Mouse (Mus musculus): Measurements from ENCODE around the gene Tmcc3. TPM values are rescaled to one million over a fixed set of nuclear protein-coding genes. Genes with fewer than 3 reads are reported as not detected.

Gene Tmcc3
- polyA plus RNA-seq, 1 experiment from 2014 or later = 12.9 TPM

DNA sequence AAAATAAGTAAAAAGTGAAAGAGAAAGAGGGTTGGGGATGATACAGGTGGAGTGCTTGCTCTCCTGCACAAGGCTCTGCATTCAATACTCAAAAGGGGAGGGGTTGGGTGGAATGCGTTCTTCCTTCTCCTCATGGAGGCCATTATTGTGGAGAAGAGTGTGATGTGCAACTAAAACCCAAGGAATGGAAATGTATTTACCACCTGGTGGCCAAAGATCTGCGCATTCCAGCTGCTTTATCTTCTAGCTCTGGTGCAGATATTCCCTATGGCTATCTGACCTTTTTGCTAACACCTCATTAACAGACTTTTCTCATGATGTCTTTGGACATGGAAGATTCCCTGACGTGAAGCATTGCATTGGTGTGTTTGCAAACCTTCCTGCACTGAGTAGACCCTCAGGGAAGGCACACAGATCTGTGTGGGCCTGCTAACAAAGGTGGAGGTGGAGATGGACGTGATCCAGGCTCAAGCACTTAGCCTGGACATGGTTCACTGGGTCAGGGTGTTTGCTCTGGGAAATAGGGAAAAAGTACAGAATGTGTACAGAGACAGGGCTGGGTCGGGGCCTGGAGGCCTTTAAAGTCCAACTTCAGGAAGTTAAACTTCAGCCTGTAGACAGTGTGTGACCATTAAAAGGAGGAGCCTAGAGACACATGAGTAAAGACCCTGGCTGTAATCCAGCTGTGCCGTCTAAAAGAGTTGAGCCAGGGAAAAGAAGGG is 245.8 kb downstream of the Tmcc3 start:
- Histone ChIP-seq H3K9me3 (replicated peaks; ENCODE audit: control insufficient read depth, low read length) (no peaks in the 10 kb centered on the region), H3K27me3 (ENCODE audit: control insufficient read depth, insufficient read depth, low read length) (no peaks in the 10 kb centered on the region), H3K9ac (ENCODE audit: low read length) (no peak overlapping the region), H3K4me3 (replicated peaks; ENCODE audit: low read length) (no peak overlapping the region), H3K4me1 (ENCODE audit: control insufficient read depth, insufficient read depth, low read length) (peaks cover 8% of the 10 kb centered on the region), H3K4me2 (ENCODE audit: low read depth, low read length) (no peak overlapping the region), H3K27ac (ENCODE audit: low read length) (no peak overlapping the region), H3K36me3 (ENCODE audit: control insufficient read depth, insufficient read depth, low read length) (no peaks in the 10 kb centered on the region)
- 0 out of 2 replicates have a peak, but pooled peaks have one; percentile 38 for ATAC-seq (ENCODE audit: insufficient read depth, low FRiP score)
- WGBS = 64% methylated on average over 6 of the region's 6 CpGs

DNA sequence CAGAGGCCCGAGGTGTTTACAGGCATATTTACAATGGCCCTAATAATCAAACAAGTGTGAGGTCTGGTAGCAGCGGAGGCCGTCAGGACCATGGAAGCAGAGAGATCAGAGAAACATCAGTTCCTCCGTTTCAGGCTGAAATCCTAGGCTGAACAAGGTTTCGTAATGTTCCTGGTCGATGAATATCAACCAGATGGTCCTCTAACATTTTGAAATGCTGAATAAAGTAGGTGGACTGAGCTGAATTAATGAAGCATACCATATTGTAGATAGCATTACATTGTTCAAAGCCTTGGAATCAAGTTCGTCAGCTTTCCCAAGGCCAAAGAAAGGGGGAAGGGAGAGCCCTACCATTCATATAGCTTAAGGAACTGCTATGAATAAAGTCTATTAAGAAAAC is 247.1 kb downstream of the Tmcc3 start:
- Histone ChIP-seq H3K36me3 (ENCODE audit: control insufficient read depth, insufficient read depth, low read length) (no peaks in the 10 kb centered on the region), H3K27ac (ENCODE audit: low read length) (no peak overlapping the region), H3K9me3 (replicated peaks; ENCODE audit: control insufficient read depth, low read length) (no peaks in the 10 kb centered on the region), H3K4me2 (ENCODE audit: low read depth, low read length) (no peak overlapping the region), H3K4me3 (replicated peaks; ENCODE audit: low read length) (no peak overlapping the region), H3K27me3 (ENCODE audit: control insufficient read depth, insufficient read depth, low read length) (no peaks in the 10 kb centered on the region), H3K4me1 (ENCODE audit: control insufficient read depth, insufficient read depth, low read length) (peaks cover 8% of the 10 kb centered on the region), H3K9ac (ENCODE audit: low read length) (no peak overlapping the region)
- ATAC-seq (ENCODE audit: insufficient read depth, low FRiP score) = no peak
- 78% methylated on average over 7 of the region's 7 CpGs for WGBS

DNA sequence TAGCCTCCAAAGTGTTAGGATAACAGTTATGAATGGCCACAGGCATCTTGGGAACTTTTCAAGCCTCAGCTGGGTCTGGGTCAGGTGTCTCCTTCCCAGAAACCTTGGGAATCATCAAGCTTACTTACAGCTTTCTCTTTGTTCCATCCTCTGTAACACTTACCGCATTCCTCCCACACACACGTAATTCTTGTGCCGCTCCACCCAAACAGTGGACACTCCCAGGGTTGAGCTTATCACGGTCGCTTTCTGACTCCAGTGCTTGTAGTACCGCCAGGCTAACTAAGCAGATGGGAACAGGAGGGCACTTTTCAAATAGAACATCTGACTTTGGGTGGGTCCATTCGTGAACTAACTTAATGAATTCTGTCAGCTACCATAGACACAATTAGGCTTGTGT is 249.6 kb downstream of the Tmcc3 start:
- Histone ChIP-seq H3K36me3 (ENCODE audit: control insufficient read depth, insufficient read depth, low read length) (no peaks in the 10 kb centered on the region), H3K4me1 (ENCODE audit: control insufficient read depth, insufficient read depth, low read length) (peaks cover 11% of the 10 kb centered on the region), H3K9ac (ENCODE audit: low read length) (no peak overlapping the region), H3K27me3 (ENCODE audit: control insufficient read depth, insufficient read depth, low read length) (no peaks in the 10 kb centered on the region), H3K9me3 (replicated peaks; ENCODE audit: control insufficient read depth, low read length) (no peaks in the 10 kb centered on the region), H3K27ac (ENCODE audit: low read length) (no peak overlapping the region), H3K4me2 (ENCODE audit: low read depth, low read length) (no peak overlapping the region), H3K4me3 (replicated peaks; ENCODE audit: low read length) (no peak overlapping the region)
- WGBS = 46% methylated on average over 7 of the region's 7 CpGs
- ATAC-seq (ENCODE audit: insufficient read depth, low FRiP score) = peak; percentile 70; the same call in 1 of the 2 replicates

DNA sequence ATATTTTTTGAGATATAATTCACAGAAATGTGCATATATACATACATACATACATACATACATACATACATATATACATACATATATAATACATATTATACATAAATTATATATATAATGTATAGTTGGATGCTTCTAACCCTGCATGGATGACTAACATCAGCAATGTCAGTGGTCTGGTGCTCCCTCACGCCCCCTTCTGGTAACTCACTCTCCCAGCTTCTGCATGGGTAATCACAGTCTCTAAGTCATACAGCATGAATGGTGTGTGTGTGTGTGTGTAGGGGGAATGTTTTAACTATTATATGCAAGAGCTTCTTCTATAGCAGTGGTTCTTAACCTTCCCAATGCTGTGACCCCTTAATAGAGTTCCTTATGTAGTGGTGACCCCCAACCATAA is 250.4 kb downstream of the Tmcc3 start:
- WGBS = 26% methylated on average over 1 of the region's 1 CpGs

DNA sequence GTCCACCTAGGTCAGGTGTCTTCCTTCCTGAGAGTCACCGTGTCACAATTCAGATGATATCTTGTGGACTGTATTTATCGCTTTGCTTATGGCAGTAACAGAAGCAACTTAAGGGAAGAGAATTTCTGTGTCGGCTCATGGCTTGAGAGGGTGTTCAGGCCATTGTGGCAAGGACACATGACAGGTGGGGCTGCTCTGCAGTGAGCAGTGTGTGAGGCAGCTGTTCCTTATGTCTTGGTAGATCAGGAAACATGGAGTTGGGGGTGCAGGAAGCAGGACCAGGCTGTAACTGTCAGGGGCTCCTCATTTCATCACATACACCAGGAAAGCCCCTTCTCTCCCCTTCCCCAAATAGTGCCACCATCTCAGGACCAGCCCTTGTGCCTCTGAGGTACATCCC is 251.2 kb downstream of the Tmcc3 start:
- H3K9me3 ChIP-seq (replicated peaks; ENCODE audit: control insufficient read depth, low read length) = no peaks in the 10 kb centered on the region
- H3K4me1 ChIP-seq (ENCODE audit: control insufficient read depth, insufficient read depth, low read length) = peaks cover 5% of the 10 kb centered on the region; the same call in 1 of the 2 replicates
- H3K27me3 ChIP-seq (ENCODE audit: control insufficient read depth, insufficient read depth, low read length) = no peaks in the 10 kb centered on the region
- no peak for ATAC-seq (ENCODE audit: insufficient read depth, low FRiP score)
- no peak overlapping the region for H3K4me2 ChIP-seq (ENCODE audit: low read depth, low read length)
- no peak overlapping the region for H3K9ac ChIP-seq (ENCODE audit: low read length)
- H3K27ac ChIP-seq (ENCODE audit: low read length) = no peak overlapping the region
- H3K4me3 ChIP-seq (replicated peaks; ENCODE audit: low read length) = no peak overlapping the region
- 82% methylated on average over 3 of the region's 3 CpGs for WGBS
- H3K36me3 ChIP-seq (ENCODE audit: control insufficient read depth, insufficient read depth, low read length) = no peaks in the 10 kb centered on the region

More for the DNA sequence above, 250.4 kb downstream of the Tmcc3 start:
- Histone ChIP-seq H3K9ac (ENCODE audit: low read length) (no peak overlapping the region), H3K27ac (ENCODE audit: low read length) (no peak overlapping the region), H3K4me2 (ENCODE audit: low read depth, low read length) (no peak overlapping the region), H3K9me3 (replicated peaks; ENCODE audit: control insufficient read depth, low read length) (no peaks in the 10 kb centered on the region), H3K36me3 (ENCODE audit: control insufficient read depth, insufficient read depth, low read length) (no peaks in the 10 kb centered on the region), H3K27me3 (ENCODE audit: control insufficient read depth, insufficient read depth, low read length) (no peaks in the 10 kb centered on the region), H3K4me3 (replicated peaks; ENCODE audit: low read length) (no peak overlapping the region), H3K4me1 (ENCODE audit: control insufficient read depth, insufficient read depth, low read length) (peaks cover 11% of the 10 kb centered on the region)
- no peak for ATAC-seq (ENCODE audit: insufficient read depth, low FRiP score)

DNA sequence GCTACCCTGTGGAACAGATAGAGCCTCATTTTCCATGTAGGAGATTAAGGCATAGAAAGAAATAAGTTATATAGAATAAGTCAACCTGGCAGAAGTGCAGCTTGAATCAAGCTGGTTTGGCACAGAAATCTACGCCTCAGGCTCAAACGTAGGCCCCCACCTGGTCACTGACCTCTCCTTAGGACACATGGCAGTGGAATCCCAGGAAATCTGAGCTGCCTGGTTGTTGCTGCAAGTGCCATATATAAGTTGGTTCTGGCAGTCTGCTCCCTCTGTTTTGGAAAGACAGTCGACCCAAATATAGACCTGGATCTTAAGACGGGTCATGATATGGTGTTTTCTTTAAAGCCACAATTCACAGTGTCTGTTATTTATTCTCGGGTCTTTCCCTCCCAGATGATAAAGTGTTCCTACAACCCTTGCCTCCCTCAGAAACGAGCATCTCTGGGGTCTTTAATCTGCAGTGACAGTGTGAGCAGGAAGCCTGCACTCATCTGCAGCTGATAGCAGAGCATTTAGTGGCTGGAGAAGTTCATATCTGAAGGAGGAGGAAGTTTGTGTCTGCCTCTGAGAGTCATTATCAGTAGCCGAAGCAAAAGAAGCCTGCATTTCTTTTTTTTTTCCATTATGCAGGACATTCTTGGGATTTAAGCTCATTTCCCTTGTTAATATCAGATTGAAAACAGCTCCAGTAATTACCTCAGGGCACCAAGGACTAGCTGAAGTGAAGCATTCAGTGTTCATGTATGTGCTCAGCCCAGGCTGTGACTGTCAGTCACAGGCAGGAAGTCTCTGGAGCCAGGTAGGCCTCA is 253.9 kb downstream of the Tmcc3 start:
- ATAC-seq (ENCODE audit: insufficient read depth, low FRiP score) = no peak
- Histone ChIP-seq H3K27me3 (ENCODE audit: control insufficient read depth, insufficient read depth, low read length) (no peaks in the 10 kb centered on the region), H3K36me3 (ENCODE audit: control insufficient read depth, insufficient read depth, low read length) (no peaks in the 10 kb centered on the region), H3K4me1 (ENCODE audit: control insufficient read depth, insufficient read depth, low read length) (0 out of 2 replicates have a peak, but pooled peaks cover 2% of the 10 kb centered on the region), H3K27ac (ENCODE audit: low read length) (no peak overlapping the region), H3K4me3 (replicated peaks; ENCODE audit: low read length) (no peak overlapping the region), H3K9ac (ENCODE audit: low read length) (no peak overlapping the region), H3K9me3 (replicated peaks; ENCODE audit: control insufficient read depth, low read length) (no peaks in the 10 kb centered on the region), H3K4me2 (ENCODE audit: low read depth, low read length) (no peak overlapping the region)
- 35% methylated on average over 7 of the region's 7 CpGs for WGBS

DNA sequence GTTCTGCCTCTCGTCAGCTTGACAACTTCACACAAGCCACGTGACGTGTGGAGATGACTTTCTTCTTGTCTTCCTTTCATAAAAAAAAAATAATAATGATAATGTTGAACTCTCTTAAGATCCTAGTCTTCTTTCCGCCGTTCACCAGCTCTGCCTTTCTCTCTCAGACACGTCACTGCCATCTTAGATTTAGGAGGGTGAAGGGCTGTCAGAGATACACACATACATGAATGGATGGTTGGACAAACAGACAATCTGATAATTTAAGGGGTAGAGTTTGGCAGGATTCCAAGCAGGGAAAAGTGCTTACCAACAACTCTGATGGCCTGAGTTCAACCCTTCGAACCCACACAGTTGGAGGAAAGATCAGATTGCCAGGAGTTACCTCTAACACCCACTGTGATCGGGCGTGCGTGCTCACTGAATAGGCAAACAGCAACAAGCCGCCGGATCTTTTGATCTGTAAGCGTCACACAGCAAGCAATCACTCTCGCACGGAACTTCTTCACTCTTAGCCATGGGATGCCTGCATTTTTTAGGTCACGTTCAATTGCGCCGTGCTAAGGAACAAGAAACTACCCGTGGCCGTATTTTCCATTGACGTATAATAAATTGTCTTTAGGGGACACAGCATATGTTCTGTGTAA is 254.6 kb downstream of the Tmcc3 start:
- no peak overlapping the region for H3K27ac ChIP-seq (ENCODE audit: low read length)
- no peak overlapping the region for H3K4me3 ChIP-seq (replicated peaks; ENCODE audit: low read length)
- no peak overlapping the region for H3K4me2 ChIP-seq (ENCODE audit: low read depth, low read length)
- no peaks in the 10 kb centered on the region for H3K36me3 ChIP-seq (ENCODE audit: control insufficient read depth, insufficient read depth, low read length)
- 71% methylated on average over 21 of the region's 21 CpGs for WGBS
- 0 out of 2 replicates have a peak, but pooled peaks cover 2% of the 10 kb centered on the region for H3K4me1 ChIP-seq (ENCODE audit: control insufficient read depth, insufficient read depth, low read length)
- ATAC-seq (ENCODE audit: insufficient read depth, low FRiP score) = no peak
- H3K9me3 ChIP-seq (replicated peaks; ENCODE audit: control insufficient read depth, low read length) = no peaks in the 10 kb centered on the region
- H3K9ac ChIP-seq (ENCODE audit: low read length) = no peak overlapping the region
- no peaks in the 10 kb centered on the region for H3K27me3 ChIP-seq (ENCODE audit: control insufficient read depth, insufficient read depth, low read length)

DNA sequence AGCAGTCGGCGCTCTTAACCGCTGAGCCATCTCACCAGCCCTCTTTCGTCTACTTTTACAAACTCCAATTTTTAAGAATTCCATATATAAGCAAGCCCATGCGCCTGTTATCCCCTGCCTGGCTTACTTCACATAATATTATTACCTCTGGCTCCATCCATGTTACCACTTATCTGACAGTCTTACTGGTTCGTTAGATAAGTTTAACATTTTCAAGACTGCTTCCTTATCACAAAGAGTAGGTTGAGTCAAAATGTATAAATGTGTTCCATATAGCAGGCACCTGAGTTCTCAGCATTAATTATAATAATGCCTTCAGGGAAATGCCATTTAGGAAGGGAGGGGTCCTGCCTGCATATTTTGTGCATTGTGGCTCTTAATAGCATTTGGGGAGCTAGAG is 255.5 kb downstream of the Tmcc3 start:
- WGBS = 89% methylated on average over 6 of the region's 6 CpGs
- Histone ChIP-seq H3K36me3 (ENCODE audit: control insufficient read depth, insufficient read depth, low read length) (no peaks in the 10 kb centered on the region), H3K4me3 (replicated peaks; ENCODE audit: low read length) (no peak overlapping the region), H3K27ac (ENCODE audit: low read length) (no peak overlapping the region), H3K27me3 (ENCODE audit: control insufficient read depth, insufficient read depth, low read length) (no peaks in the 10 kb centered on the region), H3K9ac (ENCODE audit: low read length) (no peak overlapping the region), H3K4me2 (ENCODE audit: low read depth, low read length) (no peak overlapping the region), H3K4me1 (ENCODE audit: control insufficient read depth, insufficient read depth, low read length) (0 out of 2 replicates have a peak, but pooled peaks cover 2% of the 10 kb centered on the region), H3K9me3 (replicated peaks; ENCODE audit: control insufficient read depth, low read length) (no peaks in the 10 kb centered on the region)
- no peak for ATAC-seq (ENCODE audit: insufficient read depth, low FRiP score)

DNA sequence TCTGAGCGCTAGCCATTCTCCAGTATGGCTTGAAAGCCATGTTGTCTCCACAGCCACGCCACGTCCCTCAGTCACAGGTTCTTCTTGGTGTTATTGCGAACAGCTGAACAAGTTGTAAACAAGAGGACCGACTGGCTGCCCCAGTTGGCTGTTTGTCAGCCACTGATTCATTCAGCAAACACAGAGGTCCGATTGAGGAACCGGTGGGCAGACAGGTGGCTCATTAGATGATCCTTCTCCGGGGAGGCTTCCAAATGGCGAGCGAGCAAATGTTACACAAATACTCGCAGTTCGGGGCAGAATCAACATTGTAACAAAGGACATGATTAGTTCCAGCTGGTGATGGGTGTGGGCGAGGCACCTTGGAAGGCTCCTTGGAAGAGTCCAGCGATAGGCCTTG is 256.2 kb downstream of the Tmcc3 start:
- no peak overlapping the region for H3K27ac ChIP-seq (ENCODE audit: low read length)
- WGBS = 56% methylated on average over 14 of the region's 14 CpGs
- H3K36me3 ChIP-seq (ENCODE audit: control insufficient read depth, insufficient read depth, low read length) = no peaks in the 10 kb centered on the region
- H3K9me3 ChIP-seq (replicated peaks; ENCODE audit: control insufficient read depth, low read length) = no peaks in the 10 kb centered on the region
- no peak for ATAC-seq (ENCODE audit: insufficient read depth, low FRiP score)
- no peak overlapping the region for H3K9ac ChIP-seq (ENCODE audit: low read length)
- H3K4me3 ChIP-seq (replicated peaks; ENCODE audit: low read length) = no peak overlapping the region
- no peaks in the 10 kb centered on the region for H3K27me3 ChIP-seq (ENCODE audit: control insufficient read depth, insufficient read depth, low read length)
- H3K4me2 ChIP-seq (ENCODE audit: low read depth, low read length) = no peak overlapping the region
- H3K4me1 ChIP-seq (ENCODE audit: control insufficient read depth, insufficient read depth, low read length) = 0 out of 2 replicates have a peak, but pooled peaks cover 2% of the 10 kb centered on the region

All from stomach, embryonic 16.5 days (tissue).